Mouse (Mus musculus): ENCODE measurements around the gene Robo3. TPM values are rescaled to one million over a fixed set of nuclear protein-coding genes. Genes with fewer than 3 reads are reported as not detected.

The Robo3 gene
- polyA plus RNA-seq, 1 experiment from 2014 or later: 13.3 TPM

DNA sequence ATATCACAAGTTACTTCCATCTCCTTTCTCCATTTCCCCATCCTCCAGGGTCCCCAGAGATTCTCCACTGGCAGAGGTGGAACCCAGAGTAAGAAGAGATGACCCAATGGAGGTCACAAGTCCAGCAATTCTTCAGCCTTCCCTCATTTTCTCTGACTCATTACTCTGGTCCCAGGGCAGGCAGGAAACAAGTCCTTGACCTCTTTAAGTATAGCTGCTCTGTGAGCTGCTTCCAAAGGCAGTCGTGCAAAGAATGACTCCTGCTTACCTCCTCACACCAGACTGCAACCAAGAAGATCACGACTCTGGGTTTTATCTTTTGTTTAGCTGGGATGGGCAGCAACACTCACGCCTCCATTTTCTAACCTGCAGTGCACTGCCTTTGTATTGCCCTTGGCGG is 2.6 kb upstream of the Robo3 start:
- H3K9ac ChIP-seq (replicated peaks; ENCODE audit: low read length): no peak overlapping the region
- peaks cover 22% of the 10 kb centered on the region; the same call in 1 of the 2 replicates for H3K4me1 ChIP-seq (ENCODE audit: control insufficient read depth, insufficient read depth, low read length)
- ATAC-seq (ENCODE audit: low FRiP score, low TSS enrichment): no peak
- peaks cover 55% of the 10 kb centered on the region for H3K27me3 ChIP-seq (ENCODE audit: control insufficient read depth, insufficient read depth, low read length)
- H3K27ac ChIP-seq (replicated peaks; ENCODE audit: low read depth, low read length): no peak overlapping the region
- H3K9me3 ChIP-seq (ENCODE audit: control insufficient read depth, low read length): no peaks in the 10 kb centered on the region
- H3K4me2 ChIP-seq (ENCODE audit: low read length): no peak overlapping the region
- no peak for DNase-seq
- no peak overlapping the region for H3K4me3 ChIP-seq (replicated peaks; ENCODE audit: low read depth, low read length)
- no peaks in the 10 kb centered on the region for H3K36me3 ChIP-seq (ENCODE audit: control insufficient read depth, insufficient read depth, low read length)
- 5% methylated on average over 4 of the region's 4 CpGs for WGBS

DNA sequence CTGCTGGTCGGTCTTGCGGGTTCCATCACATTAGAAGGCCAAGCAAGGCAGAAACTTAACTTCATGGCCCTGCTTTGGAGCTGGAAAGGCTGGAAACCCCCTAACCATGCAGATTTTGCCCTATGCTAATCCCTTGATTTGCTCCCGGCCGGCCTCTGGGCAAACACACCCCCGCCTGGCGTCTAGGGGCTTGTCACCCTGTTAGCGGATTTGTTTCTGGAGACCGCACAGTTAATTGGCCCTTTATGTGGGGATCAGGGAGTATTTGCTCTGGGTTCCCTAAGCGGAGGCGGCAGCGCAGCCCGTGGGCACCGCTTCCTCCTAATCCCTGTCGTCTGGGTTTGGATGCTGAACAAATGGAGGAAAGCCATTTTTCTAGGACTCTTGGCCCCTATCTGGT is 1.9 kb upstream of the Robo3 start:
- peaks cover 22% of the 10 kb centered on the region; the same call in 1 of the 2 replicates for H3K4me1 ChIP-seq (ENCODE audit: control insufficient read depth, insufficient read depth, low read length)
- H3K9ac ChIP-seq (replicated peaks; ENCODE audit: low read length): no peak overlapping the region
- H3K9me3 ChIP-seq (ENCODE audit: control insufficient read depth, low read length): no peaks in the 10 kb centered on the region
- no peak overlapping the region for H3K27ac ChIP-seq (replicated peaks; ENCODE audit: low read depth, low read length)
- WGBS: 2% methylated on average over 14 of the region's 14 CpGs
- peaks cover 59% of the 10 kb centered on the region for H3K27me3 ChIP-seq (ENCODE audit: control insufficient read depth, insufficient read depth, low read length)
- no peaks in the 10 kb centered on the region for H3K36me3 ChIP-seq (ENCODE audit: control insufficient read depth, insufficient read depth, low read length)
- no peak overlapping the region for H3K4me3 ChIP-seq (replicated peaks; ENCODE audit: low read depth, low read length)
- no peak overlapping the region for H3K4me2 ChIP-seq (ENCODE audit: low read length)
- DNase-seq (peak; percentile 70), ATAC-seq (ENCODE audit: low FRiP score, low TSS enrichment) (no peak)

DNA sequence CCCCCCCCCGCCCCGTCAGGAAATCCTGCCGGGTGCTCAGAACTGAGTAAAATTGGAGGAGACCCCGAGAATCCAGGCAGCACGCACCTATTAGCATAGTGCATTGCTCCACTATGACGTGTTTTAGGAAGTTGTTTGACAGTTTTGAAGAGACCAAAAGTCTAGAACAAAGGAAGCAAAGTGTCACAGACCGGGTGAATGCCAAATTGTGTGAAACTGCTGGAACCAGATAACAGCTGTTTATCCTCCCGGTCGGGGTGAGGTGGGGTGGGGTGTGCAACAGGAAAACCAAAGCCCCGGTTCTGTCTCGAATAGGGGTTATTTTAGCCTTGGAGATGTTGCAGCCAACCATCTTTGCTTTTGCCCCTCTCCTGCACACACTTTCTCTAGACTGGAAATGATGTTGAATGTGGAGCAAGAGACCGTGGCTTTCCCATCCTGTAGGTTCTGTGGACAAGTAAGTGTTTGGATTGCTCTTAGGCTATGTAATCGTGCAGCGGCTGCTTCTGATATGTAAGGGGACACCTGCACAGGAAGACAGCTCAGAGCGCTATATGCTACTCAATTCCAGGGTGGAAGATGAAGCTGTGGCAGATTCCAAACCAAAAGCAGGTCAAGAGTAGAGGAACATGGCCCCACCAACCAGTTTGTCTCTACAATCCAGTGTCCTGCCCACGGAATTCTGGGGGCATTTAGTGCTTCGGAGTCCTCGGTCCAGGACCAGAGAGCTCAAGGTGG is 946 bp upstream of the Robo3 start:
- peaks cover 67% of the 10 kb centered on the region for H3K27me3 ChIP-seq (ENCODE audit: control insufficient read depth, insufficient read depth, low read length)

DNA sequence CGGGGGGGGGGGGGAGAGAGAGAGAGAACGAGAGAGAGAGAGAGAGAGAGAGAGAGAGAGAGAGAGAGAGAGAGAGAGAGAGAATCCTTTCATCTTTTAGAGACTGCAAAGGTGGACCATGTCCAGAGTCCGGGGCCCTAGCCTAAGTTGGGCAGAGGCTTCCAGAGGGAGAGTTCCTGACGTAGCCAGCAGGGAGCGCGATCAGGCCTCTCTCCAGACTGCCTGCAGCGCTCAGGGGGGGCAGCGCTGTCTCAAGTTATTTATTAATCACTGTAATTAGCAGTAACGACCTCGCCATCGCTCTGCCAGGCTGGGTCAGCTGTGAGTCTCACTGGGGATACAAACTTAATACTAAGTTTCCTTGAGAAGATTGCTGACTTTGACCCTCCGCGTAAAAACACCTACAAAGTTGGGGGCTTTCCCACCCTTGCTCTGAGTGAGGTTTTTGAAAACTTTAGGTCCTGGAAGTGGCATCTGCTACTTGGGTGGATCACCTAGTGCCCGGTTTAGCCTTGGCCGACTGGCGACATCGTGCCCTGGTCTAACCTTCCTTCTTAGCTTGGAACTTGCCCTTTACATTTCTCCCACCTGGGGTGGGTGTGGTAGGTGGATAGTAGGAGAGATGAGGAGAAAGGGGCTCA is 900 bp downstream of the Robo3 start:
- Histone ChIP-seq H3K9ac (replicated peaks; ENCODE audit: low read length) (no peak overlapping the region; the same call in 1 of the 2 replicates), H3K4me1 (ENCODE audit: control insufficient read depth, insufficient read depth, low read length) (peaks cover 22% of the 10 kb centered on the region; the same call in 1 of the 2 replicates), H3K27ac (replicated peaks; ENCODE audit: low read depth, low read length) (no peak overlapping the region), H3K4me3 (replicated peaks; ENCODE audit: low read depth, low read length) (peak overlapping the region; percentile 33), H3K27me3 (ENCODE audit: control insufficient read depth, insufficient read depth, low read length) (peaks cover 74% of the 10 kb centered on the region), H3K9me3 (ENCODE audit: control insufficient read depth, low read length) (no peaks in the 10 kb centered on the region), H3K4me2 (ENCODE audit: low read length) (peak overlapping the region; percentile 59), H3K36me3 (ENCODE audit: control insufficient read depth, insufficient read depth, low read length) (no peaks in the 10 kb centered on the region)
- 2% methylated on average over 16 of the region's 17 CpGs for WGBS
- peak; percentile 63 for DNase-seq
- no peak; the same call in 1 of the 2 replicates for ATAC-seq (ENCODE audit: low FRiP score, low TSS enrichment)

More for the DNA sequence above, 946 bp upstream of the Robo3 start:
- no peak for ATAC-seq (ENCODE audit: low FRiP score, low TSS enrichment)
- WGBS: 2% methylated on average over 18 of the region's 18 CpGs
- H3K4me2 ChIP-seq (ENCODE audit: low read length): peak overlapping the region; percentile 59; the same call in 1 of the 2 replicates
- no peak overlapping the region for H3K9ac ChIP-seq (replicated peaks; ENCODE audit: low read length)
- H3K4me1 ChIP-seq (ENCODE audit: control insufficient read depth, insufficient read depth, low read length): peaks cover 22% of the 10 kb centered on the region; the same call in 1 of the 2 replicates
- H3K4me3 ChIP-seq (replicated peaks; ENCODE audit: low read depth, low read length): no peak overlapping the region
- H3K27ac ChIP-seq (replicated peaks; ENCODE audit: low read depth, low read length): no peak overlapping the region
- DNase-seq: peak; percentile 25
- no peaks in the 10 kb centered on the region for H3K36me3 ChIP-seq (ENCODE audit: control insufficient read depth, insufficient read depth, low read length)
- H3K9me3 ChIP-seq (ENCODE audit: control insufficient read depth, low read length): no peaks in the 10 kb centered on the region

DNA sequence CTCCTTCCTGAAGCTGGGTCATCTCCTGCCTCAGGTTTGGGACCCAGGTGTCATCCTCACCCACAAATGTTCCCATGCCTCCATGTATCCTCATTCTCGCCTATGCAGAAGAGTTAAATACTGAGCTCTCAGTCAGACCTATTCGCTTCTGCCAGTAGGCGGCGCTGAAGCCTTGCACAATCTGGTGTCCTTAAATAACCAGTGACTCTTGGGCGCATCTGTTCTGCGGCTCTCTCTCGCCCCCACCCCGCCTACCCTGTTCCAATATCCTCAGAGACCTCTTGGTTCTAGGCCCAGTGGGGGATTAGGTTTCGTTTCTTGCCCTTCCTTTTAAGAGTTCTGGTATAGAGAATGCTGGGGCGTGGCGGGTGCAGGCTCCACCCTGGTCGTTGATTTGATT is 2.5 kb downstream of the Robo3 start:
- Histone ChIP-seq H3K9me3 (ENCODE audit: control insufficient read depth, low read length) (no peaks in the 10 kb centered on the region), H3K9ac (replicated peaks; ENCODE audit: low read length) (no peak overlapping the region), H3K4me2 (ENCODE audit: low read length) (peak overlapping the region; percentile 43), H3K27me3 (ENCODE audit: control insufficient read depth, insufficient read depth, low read length) (peaks cover 73% of the 10 kb centered on the region), H3K27ac (replicated peaks; ENCODE audit: low read depth, low read length) (no peak overlapping the region), H3K4me3 (replicated peaks; ENCODE audit: low read depth, low read length) (no peak overlapping the region; the same call in 1 of the 2 replicates), H3K36me3 (ENCODE audit: control insufficient read depth, insufficient read depth, low read length) (no peaks in the 10 kb centered on the region), H3K4me1 (ENCODE audit: control insufficient read depth, insufficient read depth, low read length) (peaks cover 22% of the 10 kb centered on the region; the same call in 1 of the 2 replicates)
- ATAC-seq (ENCODE audit: low FRiP score, low TSS enrichment): peak; percentile 68
- under 1% methylated on average over 12 of the region's 12 CpGs for WGBS
- peak; percentile 98 for DNase-seq

DNA sequence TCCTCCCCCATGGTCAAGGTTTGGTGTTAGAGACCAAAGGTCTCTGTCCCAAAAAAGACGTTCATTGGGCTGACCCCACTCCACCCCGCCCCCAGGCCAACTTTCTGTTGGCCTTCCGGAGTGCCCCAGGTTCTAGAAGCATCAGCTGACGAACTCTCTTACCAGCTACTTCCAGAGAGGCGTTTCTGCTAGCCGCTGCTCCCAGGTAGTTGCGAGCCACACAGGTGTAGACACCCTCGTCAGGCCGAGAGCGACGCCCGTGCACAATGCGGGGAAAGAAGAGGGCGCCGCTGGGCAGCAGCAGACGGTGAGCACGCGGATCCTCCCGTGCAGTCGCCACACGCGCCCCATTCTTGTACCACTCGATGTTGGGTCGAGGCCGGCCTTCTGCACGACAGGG is 3.7 kb downstream of the Robo3 start:
- Histone ChIP-seq H3K9ac (replicated peaks; ENCODE audit: low read length) (no peak overlapping the region), H3K27ac (replicated peaks; ENCODE audit: low read depth, low read length) (no peak overlapping the region), H3K9me3 (ENCODE audit: control insufficient read depth, low read length) (no peaks in the 10 kb centered on the region), H3K27me3 (ENCODE audit: control insufficient read depth, insufficient read depth, low read length) (peaks cover 62% of the 10 kb centered on the region), H3K4me1 (ENCODE audit: control insufficient read depth, insufficient read depth, low read length) (peaks cover 15% of the 10 kb centered on the region; the same call in 1 of the 2 replicates), H3K36me3 (ENCODE audit: control insufficient read depth, insufficient read depth, low read length) (no peaks in the 10 kb centered on the region), H3K4me2 (ENCODE audit: low read length) (no peak overlapping the region), H3K4me3 (replicated peaks; ENCODE audit: low read depth, low read length) (no peak overlapping the region)
- ATAC-seq (ENCODE audit: low FRiP score, low TSS enrichment) (no peak), DNase-seq (no peak)
- WGBS: 16% methylated on average over 26 of the region's 26 CpGs

DNA sequence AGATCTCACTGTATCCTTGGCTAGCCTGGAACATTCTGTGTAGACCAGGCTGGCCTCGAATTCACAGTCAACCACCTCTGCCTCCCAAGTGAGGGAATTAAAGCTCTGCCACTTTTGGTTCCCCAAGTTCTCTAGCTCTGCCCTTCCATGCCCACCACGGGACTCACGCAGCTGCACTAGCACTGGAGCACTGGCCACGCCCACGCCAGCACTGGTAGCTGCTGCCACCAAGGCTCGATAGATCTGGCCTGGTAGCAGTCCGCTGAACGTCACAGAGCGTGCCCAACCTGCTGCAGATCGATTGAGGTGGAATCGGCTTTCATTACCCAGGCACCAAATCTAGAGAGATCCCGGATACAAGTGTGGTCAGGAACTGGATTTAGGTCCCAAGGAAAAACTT is 11.8 kb downstream of the Robo3 start:
- Histone ChIP-seq H3K4me2 (ENCODE audit: low read length) (peak overlapping the region; percentile 53), H3K27ac (replicated peaks; ENCODE audit: low read depth, low read length) (no peak overlapping the region), H3K27me3 (ENCODE audit: control insufficient read depth, insufficient read depth, low read length) (peaks cover 7% of the 10 kb centered on the region; the same call in 1 of the 2 replicates), H3K4me1 (ENCODE audit: control insufficient read depth, insufficient read depth, low read length) (peaks cover 6% of the 10 kb centered on the region; the same call in 1 of the 2 replicates), H3K9ac (replicated peaks; ENCODE audit: low read length) (no peak overlapping the region), H3K36me3 (ENCODE audit: control insufficient read depth, insufficient read depth, low read length) (no peaks in the 10 kb centered on the region), H3K4me3 (replicated peaks; ENCODE audit: low read depth, low read length) (peak overlapping the region; percentile 16), H3K9me3 (ENCODE audit: control insufficient read depth, low read length) (no peaks in the 10 kb centered on the region)
- ATAC-seq (ENCODE audit: low FRiP score, low TSS enrichment): peak; percentile 26; the same call in 1 of the 2 replicates
- WGBS: 18% methylated on average over 12 of the region's 12 CpGs
- DNase-seq: peak; percentile 45

DNA sequence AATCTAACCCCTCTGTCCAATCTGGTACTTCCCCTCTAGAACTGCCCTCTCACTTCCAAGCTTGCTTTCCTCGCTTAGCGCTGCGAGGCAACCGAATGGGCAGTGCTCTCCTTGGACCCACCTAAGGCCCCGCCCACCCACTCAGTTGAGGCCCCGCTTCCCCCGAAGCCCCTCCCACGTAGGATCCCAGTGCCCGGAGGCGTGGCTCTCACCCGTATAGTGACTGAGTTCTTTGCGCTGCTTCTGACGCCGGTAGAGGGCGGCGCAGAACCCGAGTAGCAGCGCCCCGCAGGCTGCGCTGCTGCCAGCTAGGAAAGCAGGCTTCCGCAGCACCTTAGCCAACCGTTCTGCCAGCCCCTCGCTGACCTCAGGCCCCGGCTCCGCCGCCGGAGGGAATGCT is 12.4 kb downstream of the Robo3 start:
- Histone ChIP-seq H3K27me3 (ENCODE audit: control insufficient read depth, insufficient read depth, low read length) (peaks cover 7% of the 10 kb centered on the region; the same call in 1 of the 2 replicates), H3K9me3 (ENCODE audit: control insufficient read depth, low read length) (no peaks in the 10 kb centered on the region), H3K36me3 (ENCODE audit: control insufficient read depth, insufficient read depth, low read length) (no peaks in the 10 kb centered on the region), H3K4me2 (ENCODE audit: low read length) (peak overlapping the region; percentile 53), H3K4me1 (ENCODE audit: control insufficient read depth, insufficient read depth, low read length) (peaks cover 6% of the 10 kb centered on the region; the same call in 1 of the 2 replicates), H3K27ac (replicated peaks; ENCODE audit: low read depth, low read length) (no peak overlapping the region), H3K4me3 (replicated peaks; ENCODE audit: low read depth, low read length) (peak overlapping the region; percentile 16), H3K9ac (replicated peaks; ENCODE audit: low read length) (no peak overlapping the region)
- DNase-seq (peak; percentile 92), ATAC-seq (ENCODE audit: low FRiP score, low TSS enrichment) (peak; percentile 85)
- WGBS: 1% methylated on average over 27 of the region's 27 CpGs
